Mouse (Mus musculus) ovary, postnatal 10 days (tissue): ENCODE data around the gene Anapc11.
"Not testable (repeated sequence)": the region's sequence is repeated elsewhere in the genome, so short reads cannot be mapped to it uniquely, and the experiment has no call there.

Source experiments
- DNase-seq: peaks from one replicate; pipeline ENCODE4 v3.0.0; 2022; ENCODE audit warnings: low spot score

The Anapc11 gene

DNA sequence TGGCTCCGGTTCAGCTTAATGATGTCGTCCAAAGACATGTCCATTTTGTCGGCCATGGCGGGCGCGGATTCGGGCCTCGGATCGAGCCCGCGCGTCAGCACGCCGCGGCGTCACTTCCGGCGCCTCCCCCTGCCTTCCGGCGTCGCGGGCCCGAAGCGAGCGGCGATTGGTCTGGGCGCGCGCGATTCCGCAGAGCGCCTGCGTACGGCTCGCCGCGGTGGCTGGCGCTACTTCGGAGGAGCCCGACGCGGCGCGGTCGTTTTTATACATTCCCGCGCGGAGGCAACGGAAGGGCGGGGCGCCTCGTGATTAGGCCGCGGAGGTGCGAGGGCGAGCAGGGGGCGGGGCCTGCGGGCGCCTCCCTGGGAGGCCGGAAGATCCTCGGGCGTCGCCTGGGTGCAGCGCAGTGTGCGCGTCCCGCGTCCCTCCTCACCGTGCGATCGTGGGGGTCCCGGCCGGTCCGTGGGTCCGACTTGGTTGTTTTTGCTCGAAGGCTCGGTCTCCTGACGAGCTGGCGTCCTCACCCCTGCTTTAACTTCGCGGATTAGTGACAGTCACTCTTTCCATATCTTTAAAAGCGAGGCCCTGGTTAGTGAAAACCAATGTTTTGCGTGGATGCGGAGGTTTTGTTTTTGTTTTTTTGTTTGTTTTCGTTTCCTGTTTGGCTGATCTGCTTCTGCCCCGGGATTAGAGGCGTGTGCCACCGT, at the start of gene Anapc11, which contains the start of gene Alyref:
TSS of gene Anapc11 (plus strand) at position 139 of the 707 bp plus-strand sequence.
TSS of gene Alyref (minus strand) at position 83 of the 707 bp plus-strand sequence.
- DNase-seq, result peak; percentile 74

GRCm38 (mm10) chr11:120548786-120549167, 49.4 kb upstream of the Anapc11 start:
- DNase-seq, result no peak

DNA sequence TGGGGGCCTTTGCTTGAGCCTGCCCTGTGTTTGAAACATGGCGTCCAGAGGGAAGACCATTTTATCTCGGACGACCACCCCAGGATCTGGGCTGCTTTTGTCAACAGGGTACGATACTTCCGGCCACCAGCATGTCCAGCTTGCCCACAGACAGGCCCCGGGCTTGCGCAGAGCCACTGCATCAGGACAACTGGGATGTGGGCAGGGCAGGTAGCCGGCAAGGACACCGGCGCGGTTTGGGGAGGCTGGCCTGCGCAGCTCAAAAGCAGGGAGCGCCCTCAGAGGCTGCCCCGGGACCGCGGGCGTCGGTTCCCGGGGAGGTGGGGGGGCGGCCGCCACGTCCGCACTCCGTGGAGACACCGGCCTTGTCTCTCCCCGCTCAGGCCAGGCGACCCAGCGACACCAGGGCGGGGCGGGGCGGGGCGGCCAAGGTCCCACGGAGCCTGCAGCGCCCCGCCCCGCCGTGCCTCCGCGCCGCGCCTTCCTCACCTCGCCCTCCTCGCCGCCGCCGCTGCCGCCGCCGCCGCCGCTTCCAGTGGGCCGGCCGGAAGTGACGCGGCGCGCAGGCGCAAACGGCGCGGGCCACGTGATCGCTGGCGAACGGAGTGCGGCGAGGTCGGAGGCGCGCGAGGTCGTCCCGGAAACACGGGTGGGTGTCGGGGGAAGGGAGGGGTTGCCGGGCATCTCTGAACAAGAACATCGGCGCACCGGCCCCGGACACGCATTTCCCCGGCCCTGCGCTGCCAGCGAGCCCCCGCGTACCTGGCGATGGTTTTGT, 48.9 kb upstream of the Anapc11 start, which contains the start of gene Mcrip1:
TSS of gene Mcrip1 (minus strand) at position 560 of the 778 bp plus-strand sequence.
- peak; percentile 86 for DNase-seq

GRCm38 (mm10) chr11:120549986-120550809, 48.0 kb upstream of the Anapc11 start:
- no peak for DNase-seq

DNA sequence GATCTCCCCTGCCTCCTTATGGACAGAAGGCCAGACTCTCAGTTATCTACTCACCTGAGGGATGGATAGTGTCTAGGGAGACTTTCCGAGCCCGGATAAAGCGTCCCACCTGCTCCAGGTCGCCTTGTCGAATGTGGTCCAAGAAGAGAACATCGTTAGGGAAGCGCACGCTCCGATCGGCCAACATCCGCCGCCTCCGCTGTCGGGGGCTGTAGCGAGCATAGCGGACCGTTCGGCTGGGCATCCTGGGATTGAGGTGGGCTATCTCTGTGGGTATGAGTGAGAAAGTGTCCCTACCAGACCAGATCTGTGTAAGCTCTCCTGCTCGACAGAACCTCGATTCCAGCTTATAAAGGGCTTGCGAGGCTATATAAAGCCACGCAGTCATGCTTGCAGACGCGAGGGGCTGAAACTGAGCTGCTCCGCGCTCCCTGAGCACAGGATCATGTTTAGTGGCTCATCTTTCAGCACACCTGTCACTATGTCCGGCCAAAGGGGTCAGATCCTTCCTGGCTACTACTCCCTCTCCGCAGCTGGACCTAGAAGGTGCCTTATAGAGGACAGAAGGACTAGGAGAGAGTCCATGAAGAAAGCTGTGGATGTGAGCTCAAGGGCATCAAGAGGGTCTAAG, 47.3 kb upstream of the Anapc11 start, which contains the start of gene Ppp1r27:
TSS of gene Ppp1r27 (minus strand) at position 323 of the 631 bp plus-strand sequence.
- no peak for DNase-seq

GRCm38 (mm10) chr11:120552736-120553135, 45.5 kb upstream of the Anapc11 start:
- DNase-seq, result no peak

- DNase-seq, result no peak
Measured at GRCm38 (mm10) chr11:120554834-120555233, 43.4 kb upstream of the Anapc11 start.

GRCm38 (mm10) chr11:120555260-120555659, 43.0 kb upstream of the Anapc11 start:
- no peak for DNase-seq

DNA sequence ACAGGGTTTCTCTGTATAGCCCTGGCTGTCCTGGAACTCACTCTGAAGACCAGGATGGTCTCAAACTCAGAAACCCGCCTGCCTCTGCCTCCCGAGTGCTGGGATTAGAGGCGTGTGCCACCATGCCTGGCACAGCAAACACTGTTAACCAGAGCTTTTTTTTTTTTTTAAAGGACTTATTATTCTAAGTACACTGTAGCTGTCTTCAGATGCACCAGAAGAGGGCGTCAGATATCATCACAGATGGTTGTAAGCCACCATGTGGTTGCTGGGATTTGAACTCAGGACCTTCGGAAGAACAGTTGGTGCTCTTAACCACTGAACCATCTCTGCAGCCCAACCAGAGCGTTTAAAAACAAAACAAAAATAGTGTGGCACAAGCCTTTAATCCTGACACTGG, 39.4 kb upstream of the Anapc11 start:
- DNase-seq, result not testable (repeated sequence)

GRCm38 (mm10) chr11:120560952-120561728, 37.1 kb upstream of the Anapc11 start:
- no peak for DNase-seq

- no peak for DNase-seq
Measured at GRCm38 (mm10) chr11:120562949-120563348, 35.3 kb upstream of the Anapc11 start.

GRCm38 (mm10) chr11:120565114-120565513, 33.1 kb upstream of the Anapc11 start:
- no peak for DNase-seq

GRCm38 (mm10) chr11:120568324-120568723, 29.9 kb upstream of the Anapc11 start:
- DNase-seq, result no peak

- no peak for DNase-seq
Measured at GRCm38 (mm10) chr11:120571122-120571521, 27.1 kb upstream of the Anapc11 start.

GRCm38 (mm10) chr11:120571754-120572416, 26.3 kb upstream of the Anapc11 start:
- no peak for DNase-seq

- DNase-seq, result no peak
Measured at GRCm38 (mm10) chr11:120572417-120572751, 25.8 kb upstream of the Anapc11 start.

DNA sequence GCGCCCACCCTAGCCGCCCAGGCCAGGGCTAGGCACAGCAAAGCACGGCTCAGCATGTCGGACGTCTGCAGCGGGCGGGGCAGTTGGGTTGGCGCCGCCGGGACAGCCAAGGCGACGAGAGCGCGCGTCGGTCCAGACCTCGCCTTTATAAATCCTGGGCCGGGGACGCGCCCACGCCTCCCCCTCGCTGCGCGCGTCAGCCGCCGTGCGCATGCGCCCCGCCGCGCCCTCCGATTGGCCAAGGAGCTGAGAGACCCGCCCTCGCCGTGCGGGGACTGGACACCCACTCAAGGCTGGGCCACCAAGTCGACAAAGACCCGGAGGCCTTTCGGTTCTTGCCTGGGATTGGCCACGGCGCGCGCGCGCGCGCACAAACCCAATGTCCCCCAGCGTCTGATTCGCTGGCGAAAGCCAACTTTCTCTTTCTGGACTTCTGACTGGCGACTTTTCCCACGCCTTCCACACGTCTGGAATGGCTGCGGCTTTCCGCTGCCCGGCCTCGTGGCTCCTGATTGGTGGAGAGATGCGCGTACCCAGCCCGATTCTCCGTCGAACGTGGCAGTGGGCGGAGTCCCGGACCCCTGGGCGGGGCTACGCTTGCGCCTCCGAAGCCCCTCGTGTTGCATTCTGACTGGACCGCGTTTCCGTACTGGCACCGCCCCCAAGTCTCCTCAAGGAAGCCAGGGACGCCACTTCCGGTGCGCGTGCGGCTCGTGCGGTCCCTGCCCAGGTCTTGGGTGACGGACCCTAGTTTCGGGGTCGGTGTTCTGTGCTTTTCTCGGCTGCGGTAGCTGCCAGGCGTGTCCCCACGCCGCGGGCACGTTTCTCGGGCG, 25.3 kb upstream of the Anapc11 start, which contains the start of gene P4hb:
TSS of gene P4hb (minus strand) at position 502 of the 833 bp plus-strand sequence.
- DNase-seq, result peak; percentile 99

- DNase-seq, result no peak
Measured at GRCm38 (mm10) chr11:120573585-120574277, 24.5 kb upstream of the Anapc11 start.

- DNase-seq, result no peak
Measured at GRCm38 (mm10) chr11:120574278-120574600, 24.0 kb upstream of the Anapc11 start.
